Mouse (Mus musculus) ES-CJ7 (cell line): ENCODE results near the gene Slc3a2.

Experiments
- DNase-seq: peaks from one replicate; pipeline ENCODE4 v3.0.0; 2011; ENCODE audit warnings: low read depth, low spot score

The Slc3a2 gene

DNA sequence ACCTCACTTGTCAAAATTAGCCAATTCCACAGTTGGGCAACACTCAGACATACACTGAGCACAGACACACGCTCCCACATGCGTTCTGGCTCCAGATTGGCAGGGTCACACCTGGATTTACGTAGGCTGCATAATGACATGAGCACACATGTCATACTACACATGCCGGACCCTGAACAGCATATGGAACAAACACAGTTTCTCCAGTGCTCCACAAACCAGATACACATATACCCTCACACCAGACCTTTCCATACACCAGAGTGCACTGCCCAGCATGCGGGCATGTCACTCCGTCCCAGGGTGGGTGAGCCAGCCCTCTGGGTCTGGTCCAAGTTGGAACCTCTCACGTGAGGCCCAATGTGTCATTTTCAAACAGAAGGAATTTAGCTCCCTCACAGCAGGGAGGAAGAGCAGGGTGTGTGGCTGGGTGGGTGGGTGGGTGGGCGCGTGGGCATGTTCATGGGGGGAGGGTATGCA is 59.8 kb downstream of the Slc3a2 start, which contains the start of gene Chrm1:
TSS of gene Chrm1 (plus strand) at position 430 of the 480 bp plus-strand sequence.
- DNase-seq = no peak

- peak; percentile 73 for DNase-seq
These were observed 60.8 kb downstream of the Slc3a2 start for GRCm38 (mm10) chr19:8662337-8662736.

DNA sequence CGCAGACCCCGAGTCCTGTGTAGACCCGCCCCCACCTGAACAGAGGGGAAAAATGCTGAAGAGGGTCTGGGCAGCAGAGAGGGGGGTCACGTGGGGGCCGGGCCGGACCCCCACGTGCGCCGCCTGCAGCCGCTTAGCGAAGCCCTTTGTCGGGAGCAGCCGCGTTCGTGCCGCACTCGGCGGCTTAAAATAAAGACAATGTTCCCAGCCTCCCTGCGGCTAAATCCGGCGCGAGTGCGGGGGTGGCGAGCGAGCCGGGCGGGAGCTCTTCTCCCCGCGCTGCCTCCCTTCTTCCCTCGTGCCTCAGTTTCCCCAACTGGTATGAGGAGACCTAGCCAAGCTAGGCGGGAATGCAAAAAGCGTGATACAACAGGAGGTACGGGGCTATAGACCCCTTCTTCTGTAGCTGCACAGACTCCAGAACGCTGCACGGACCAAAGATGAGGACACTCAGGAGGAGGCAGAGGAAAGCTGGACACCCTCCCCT is 61.3 kb downstream of the Slc3a2 start:
- DNase-seq = no peak
